Mouse (Mus musculus) cortical plate, adult 2 months (tissue): ENCODE measurements around the gene Arhgap32. TPM values are rescaled to one million over a fixed set of nuclear protein-coding genes. Genes with fewer than 3 reads are reported as not detected.

ENCODE experiments used
- H3K27ac ChIP-seq: fragments of 200-500 bp; 2 replicates; pipeline ENCODE4 v1.5.1; 2012; ENCODE audit warnings: low read length, control low read depth, inconsistent platforms; ENCODE audit not compliant: insufficient read depth
- H3K4me1 ChIP-seq: fragments of 200-500 bp; 2 replicates; pipeline ENCODE4 v1.6.1; 2011; ENCODE audit warnings: low read length; ENCODE audit not compliant: control insufficient read depth, insufficient read depth
- H3K4me3 ChIP-seq: fragments of 200-500 bp; 2 replicates; pipeline ENCODE4 v1.5.1; 2011; ENCODE audit warnings: mild to moderate bottlenecking, low read length, control low read depth; ENCODE audit not compliant: insufficient read depth
- CTCF ChIP-seq: fragments of 200-500 bp; IDR thresholded peaks from 2 replicates; pipeline ENCODE4 v1.5.1; 2011; ENCODE audit warnings: mild to moderate bottlenecking, control low read depth, low read length; ENCODE audit not compliant: insufficient read depth; ENCODE audit errors: extremely low read depth
- POLR2A ChIP-seq: fragments of 200-500 bp; IDR thresholded peaks from 2 replicates; pipeline ENCODE4 v1.6.1; 2011; ENCODE audit warnings: mild to moderate bottlenecking, low read length, control low read depth; ENCODE audit not compliant: insufficient read depth; ENCODE audit errors: extremely low read depth
- polyA plus RNA-seq: library from polyadenylated mRNA; depleted of rRNA; stranded (reverse); fragments of >200 nt; gene quantifications from 2 replicates; pipeline ENCODE4 v1.2.3, GENCODE M21; 2012

The Arhgap32 gene
- polyA plus RNA-seq, 1 experiment: 62.2 TPM

- Histone ChIP-seq H3K27ac (no peak overlapping the region), H3K4me3 (no peak overlapping the region), H3K4me1 (no peaks in the 10 kb centered on the region)
- no peak for TF ChIP-seq POLR2A
- no peak for TF ChIP-seq CTCF
These were observed 162.1 kb downstream of the Arhgap32 start for GRCm38 (mm10) chr9:32278052-32278451.

GRCm38 (mm10) chr9:32279789-32280188 lies 163.9 kb downstream of the Arhgap32 start:
- TF ChIP-seq CTCF (no peak), POLR2A (no peak)
- no peak overlapping the region for H3K27ac ChIP-seq
- no peak overlapping the region for H3K4me3 ChIP-seq
- H3K4me1 ChIP-seq: no peaks in the 10 kb centered on the region

- Histone ChIP-seq H3K27ac (no peak overlapping the region), H3K4me1 (no peaks in the 10 kb centered on the region), H3K4me3 (no peak overlapping the region)
- TF ChIP-seq CTCF (no peak), POLR2A (no peak)
These were observed 164.5 kb downstream of the Arhgap32 start for GRCm38 (mm10) chr9:32280456-32280855.

GRCm38 (mm10) chr9:32283591-32283990 lies 167.7 kb downstream of the Arhgap32 start:
- TF ChIP-seq POLR2A (no peak), CTCF (no peak)
- H3K4me1 ChIP-seq: no peaks in the 10 kb centered on the region
- no peak overlapping the region for H3K27ac ChIP-seq
- H3K4me3 ChIP-seq: no peak overlapping the region

GRCm38 (mm10) chr9:32291618-32292017 lies 175.7 kb downstream of the Arhgap32 start:
- Histone ChIP-seq H3K27ac (no peak overlapping the region), H3K4me3 (no peak overlapping the region), H3K4me1 (peaks cover 2% of the 10 kb centered on the region; the same call in 1 of the 2 replicates)
- TF ChIP-seq POLR2A (no peak), CTCF (no peak)

GRCm38 (mm10) chr9:32292686-32293085 lies 176.8 kb downstream of the Arhgap32 start:
- H3K4me1 ChIP-seq: peaks cover 2% of the 10 kb centered on the region; the same call in 1 of the 2 replicates
- no peak overlapping the region for H3K4me3 ChIP-seq
- H3K27ac ChIP-seq: no peak overlapping the region
- TF ChIP-seq CTCF (no peak), POLR2A (no peak)

- no peak for TF ChIP-seq POLR2A
- no peak for TF ChIP-seq CTCF
- Histone ChIP-seq H3K27ac (no peak overlapping the region), H3K4me3 (no peak overlapping the region), H3K4me1 (peaks cover 2% of the 10 kb centered on the region; the same call in 1 of the 2 replicates)
These were observed 179.3 kb downstream of the Arhgap32 start for GRCm38 (mm10) chr9:32295061-32295800.

- Histone ChIP-seq H3K4me3 (no peak overlapping the region), H3K4me1 (no peaks in the 10 kb centered on the region; the same call in 1 of the 2 replicates), H3K27ac (no peak overlapping the region)
- TF ChIP-seq POLR2A (no peak), CTCF (no peak)
These were observed 186.7 kb downstream of the Arhgap32 start for GRCm38 (mm10) chr9:32302501-32303150.

- no peak overlapping the region for H3K27ac ChIP-seq
- no peak overlapping the region for H3K4me3 ChIP-seq
- no peaks in the 10 kb centered on the region for H3K4me1 ChIP-seq
- TF ChIP-seq POLR2A (no peak), CTCF (no peak)
These were observed 195.8 kb downstream of the Arhgap32 start for GRCm38 (mm10) chr9:32311786-32312185.

- TF ChIP-seq CTCF: no peak
- no peak for TF ChIP-seq POLR2A
- no peaks in the 10 kb centered on the region for H3K4me1 ChIP-seq
- H3K4me3 ChIP-seq: no peak overlapping the region
- H3K27ac ChIP-seq: no peak overlapping the region
These were observed 196.3 kb downstream of the Arhgap32 start for GRCm38 (mm10) chr9:32312208-32312607.
